Mouse (Mus musculus) inflammation-experienced regulatory T-cells, adult 6 months (primary cell): ENCODE results near the gene Amdhd1. TPM values are rescaled to one million over a fixed set of nuclear protein-coding genes. Genes with fewer than 3 reads are reported as not detected.
"Not testable (repeated sequence)": the region's sequence is repeated elsewhere in the genome, so short reads cannot be mapped to it uniquely, and the experiment has no call there.

Experiments
- ATAC-seq: one replicate; pipeline ENCODE4 v1.8.0; 2017
- polyA plus RNA-seq, 3 experiments: library from polyadenylated mRNA; unstranded; fragments of 100-300 nt; shearing (Covaris generic); gene quantifications; one replicate each; pipeline ENCODE4 v1.2.1; 2017

The Amdhd1 gene
- polyA plus RNA-seq = 1 to 10 TPM in 2 of 3 experiments, under 1 TPM in 1; 0.68 to 1.4 (median 1.1) TPM

DNA sequence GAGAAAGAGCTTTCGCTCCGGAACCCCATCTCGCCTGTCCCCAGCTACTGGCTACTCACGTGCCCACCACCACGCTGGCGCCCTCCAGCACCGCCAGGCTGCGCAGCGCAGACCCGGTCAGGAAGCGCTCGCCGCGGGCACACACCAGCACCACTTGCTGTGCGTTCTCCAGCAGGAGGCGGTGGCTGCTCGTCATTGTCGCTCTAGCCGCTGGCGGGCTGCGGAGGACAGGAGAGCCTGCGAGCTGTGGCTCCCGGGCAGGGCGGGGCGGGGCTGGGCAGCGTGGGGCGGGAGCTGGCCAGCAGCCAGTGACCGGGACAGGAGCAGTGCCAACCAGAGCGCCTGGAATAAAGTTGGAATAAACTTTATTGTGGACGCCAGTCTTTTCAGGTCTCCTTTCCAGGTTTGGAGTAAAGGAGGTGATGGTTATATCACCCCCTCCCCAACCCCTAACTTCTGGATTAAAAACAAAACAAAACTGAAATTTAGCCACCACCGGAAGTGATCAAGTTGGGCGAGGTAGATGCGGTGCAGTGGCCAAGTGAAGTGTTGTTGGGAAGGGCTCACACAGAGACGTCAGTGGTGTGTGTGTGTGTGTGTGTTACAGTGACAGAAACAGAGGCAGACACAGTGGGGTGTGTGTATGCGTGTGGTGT, at the start of gene Amdhd1:
TSS of gene Amdhd1 (minus strand) at position 259 of the 656 bp plus-strand sequence.
- peak; percentile 80 for ATAC-seq

DNA sequence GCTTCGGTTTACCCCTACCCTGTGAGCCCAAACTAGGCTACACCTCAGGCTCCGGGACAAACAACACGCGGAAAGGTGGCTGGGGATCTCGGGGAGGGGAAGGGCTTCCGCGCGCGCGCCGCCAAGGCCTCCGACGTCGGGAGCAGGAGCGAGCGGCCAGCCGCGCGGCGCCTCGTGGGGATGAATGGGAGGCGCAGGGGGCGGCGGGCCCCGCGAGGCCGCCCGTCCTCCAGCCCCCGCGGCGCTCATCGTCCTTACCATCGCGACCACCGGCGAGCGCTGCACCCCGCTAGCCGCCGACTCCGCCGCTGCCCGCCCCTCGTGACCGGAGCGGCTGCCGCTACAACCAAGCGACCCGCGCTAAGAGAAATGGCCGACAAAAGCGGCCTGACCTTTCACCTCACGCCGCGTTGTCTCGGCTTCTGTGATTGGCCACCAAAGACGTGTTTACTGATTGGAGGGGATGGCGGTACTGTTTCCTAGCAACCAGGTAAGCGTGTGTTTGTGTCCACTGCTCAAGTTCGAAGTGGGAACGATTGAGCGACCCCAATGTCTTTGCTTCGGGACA, 49.5 kb upstream of the Amdhd1 start, which contains the start of gene Snrpf:
TSS of gene Snrpf (minus strand) at position 426 of the 568 bp plus-strand sequence.
- ATAC-seq = peak; percentile 75

DNA sequence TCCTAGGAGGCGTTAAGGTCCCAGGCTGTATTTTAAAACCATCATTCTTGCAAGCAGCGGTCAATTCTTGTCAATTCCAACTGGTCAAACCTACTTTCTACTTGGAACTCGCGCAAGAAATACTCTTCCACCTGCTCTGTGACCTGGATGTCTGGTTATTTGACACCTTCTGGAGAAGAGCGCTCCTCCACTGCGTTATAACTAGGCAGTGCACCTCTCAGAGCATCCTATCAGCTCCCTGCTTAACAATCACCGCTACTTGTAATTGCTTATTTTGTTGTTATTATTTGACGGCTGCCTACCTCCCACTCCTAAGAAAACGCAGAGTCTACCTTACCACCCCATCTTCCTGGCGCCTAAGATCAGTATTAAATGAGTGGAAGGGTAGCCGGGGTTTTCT, 49.0 kb upstream of the Amdhd1 start:
- ATAC-seq = peak; percentile 26

DNA sequence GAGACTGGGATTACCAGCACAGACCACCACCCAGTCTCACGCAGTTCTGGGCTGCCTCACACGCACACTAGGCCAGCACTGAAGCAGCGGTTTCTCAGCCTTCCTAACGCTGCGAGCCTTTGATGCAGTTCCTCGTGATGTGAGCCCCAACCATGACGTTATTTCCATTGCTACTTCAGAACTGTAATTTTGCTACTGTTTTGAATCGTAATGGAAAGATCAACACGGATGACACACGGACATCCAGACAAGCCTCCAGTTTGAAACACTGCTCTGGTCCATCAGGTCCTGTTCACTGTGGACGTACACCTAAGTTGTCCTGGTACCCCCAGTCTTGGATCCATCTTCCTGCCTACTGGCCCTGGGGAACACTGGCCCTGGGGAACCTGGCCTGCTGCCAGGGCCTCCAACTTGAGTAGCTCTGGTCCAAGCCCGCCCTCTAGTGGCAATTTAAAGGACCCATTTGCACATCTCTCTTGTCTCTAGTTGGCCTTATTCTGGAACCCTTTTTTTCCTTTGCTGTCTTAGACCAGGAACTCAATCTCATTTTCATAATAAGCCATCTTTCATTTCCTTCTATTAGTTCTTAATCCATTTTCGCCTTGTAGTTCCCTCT, 37.5 kb upstream of the Amdhd1 start:
- ATAC-seq = peak; percentile 79

DNA sequence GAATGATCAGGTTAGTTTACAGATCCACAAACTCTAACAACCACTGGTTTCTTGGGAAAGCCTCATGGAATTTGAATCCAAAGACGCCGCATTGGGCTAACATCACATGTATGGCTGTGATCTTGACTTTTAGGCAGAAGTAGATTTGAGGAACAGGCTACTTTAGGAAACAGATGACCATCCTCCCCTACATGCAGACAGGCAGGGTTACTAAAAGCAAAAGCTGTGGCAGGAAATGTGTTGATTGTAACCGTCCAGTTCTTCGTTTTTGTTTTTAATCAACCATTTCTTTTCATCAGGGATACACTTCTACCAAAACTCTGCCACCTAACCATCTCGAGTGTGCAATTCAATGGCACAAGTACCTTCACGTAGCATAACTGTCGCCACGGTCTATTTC, 36.1 kb upstream of the Amdhd1 start:
- ATAC-seq = no peak

DNA sequence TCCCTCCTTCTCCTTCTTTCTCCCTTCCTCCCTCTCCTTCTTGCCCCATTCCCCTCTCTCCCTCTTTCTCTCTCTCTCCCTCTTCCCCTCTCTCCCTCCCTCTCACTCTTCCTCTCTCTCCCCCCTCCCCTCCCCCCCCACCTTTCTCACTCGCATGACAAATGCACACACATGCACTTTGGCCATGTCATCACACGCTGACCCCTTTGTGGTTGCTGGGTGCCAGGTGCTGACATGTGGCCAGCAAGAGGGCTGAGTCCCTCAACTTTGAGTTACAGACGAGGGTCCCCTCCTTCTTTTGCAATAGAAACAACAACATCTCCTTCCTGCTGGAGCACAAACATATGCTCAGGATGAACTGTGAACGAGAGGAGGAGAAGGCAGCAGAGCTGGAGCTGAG, 35.1 kb upstream of the Amdhd1 start:
- no peak for ATAC-seq

DNA sequence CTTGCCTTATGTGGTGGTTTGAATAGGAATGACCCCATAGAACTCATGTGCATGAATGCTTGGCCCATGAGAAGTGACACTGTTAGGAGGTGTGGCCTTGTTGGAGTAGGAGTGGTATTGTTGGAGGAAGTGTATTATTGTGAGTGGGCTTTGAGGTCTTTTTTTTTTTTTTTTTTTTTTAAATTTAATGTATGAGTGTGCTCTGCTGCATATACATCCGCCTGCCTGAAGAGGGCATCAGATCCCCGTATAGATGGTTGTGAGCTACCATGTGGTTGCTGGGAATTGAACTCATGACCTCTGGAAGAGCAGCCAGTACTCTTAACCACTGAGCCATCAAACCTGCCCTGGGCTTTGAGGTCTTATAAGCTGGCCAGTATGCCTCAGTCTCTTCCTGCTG, 32.4 kb upstream of the Amdhd1 start:
- ATAC-seq = no peak

DNA sequence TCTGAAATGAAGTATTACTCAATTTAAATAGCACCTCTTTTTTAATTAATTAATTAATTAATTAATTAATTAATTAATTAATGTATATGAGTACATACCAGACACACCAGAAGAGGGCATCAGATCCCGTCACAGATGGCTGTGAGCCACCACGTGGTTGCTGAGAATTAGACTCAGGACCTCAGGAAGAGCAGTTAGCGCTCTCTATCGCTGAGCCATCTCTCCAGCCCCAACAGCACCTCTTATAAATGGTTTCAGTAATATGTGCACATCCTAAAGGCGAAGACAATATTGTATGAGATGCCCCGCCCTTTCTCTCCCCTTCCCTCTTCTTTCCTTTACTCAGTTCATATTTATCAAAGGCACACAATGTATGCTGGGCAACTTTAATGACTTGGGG, 28.8 kb upstream of the Amdhd1 start:
- no peak for ATAC-seq

DNA sequence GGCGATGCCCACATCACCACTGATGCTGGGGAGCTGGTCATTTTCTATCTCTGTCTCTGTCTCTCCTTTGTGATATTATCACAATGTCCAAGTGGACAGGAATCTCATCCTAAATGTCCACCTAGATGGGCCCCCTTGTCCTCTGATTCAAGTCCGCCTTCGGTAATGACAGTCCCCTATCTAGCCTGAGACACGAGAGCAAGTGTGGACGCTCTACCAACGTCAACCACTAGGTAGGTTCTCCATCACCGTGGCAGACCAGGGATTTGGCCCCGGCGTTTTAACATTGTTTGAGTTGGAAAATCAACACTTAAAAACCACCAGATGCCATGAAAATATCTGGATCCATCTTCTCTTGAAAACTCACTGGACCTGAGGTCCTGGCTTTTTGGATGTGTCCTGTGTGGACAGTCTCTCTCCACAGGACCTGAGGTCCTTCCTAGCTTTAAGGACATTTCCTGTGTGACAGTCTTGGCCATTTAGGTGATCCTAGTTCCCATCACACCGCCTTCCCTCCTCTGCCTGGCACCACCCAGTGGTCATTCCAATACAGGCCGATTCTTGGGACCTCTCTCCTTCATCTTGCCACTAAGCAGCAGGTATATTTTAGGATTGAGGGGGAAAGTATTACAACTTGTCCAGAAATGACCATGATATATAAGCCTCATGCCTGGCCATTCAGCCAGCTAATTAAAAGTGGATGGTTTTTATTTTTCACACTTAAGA, 28.2 kb upstream of the Amdhd1 start:
- ATAC-seq = no peak

DNA sequence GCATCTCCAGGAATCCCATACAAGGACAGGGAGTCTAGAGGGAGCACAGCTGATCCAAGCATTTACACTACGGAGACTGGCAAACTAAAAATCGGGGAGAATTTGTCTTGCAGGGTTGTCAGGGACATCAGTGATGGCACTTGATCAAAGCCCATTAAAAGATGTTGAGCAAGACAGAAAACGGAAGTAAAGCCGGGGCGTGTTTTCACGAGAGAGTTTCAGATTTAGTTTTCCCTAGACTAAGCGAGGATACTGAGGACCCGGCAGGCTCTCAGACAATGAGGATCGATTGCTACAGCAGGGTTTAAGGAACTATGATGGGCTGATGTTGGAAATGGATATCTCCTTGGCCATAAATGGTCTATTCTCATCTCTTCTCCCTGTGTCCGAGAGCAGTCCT, 27.2 kb upstream of the Amdhd1 start:
- ATAC-seq = no peak

DNA sequence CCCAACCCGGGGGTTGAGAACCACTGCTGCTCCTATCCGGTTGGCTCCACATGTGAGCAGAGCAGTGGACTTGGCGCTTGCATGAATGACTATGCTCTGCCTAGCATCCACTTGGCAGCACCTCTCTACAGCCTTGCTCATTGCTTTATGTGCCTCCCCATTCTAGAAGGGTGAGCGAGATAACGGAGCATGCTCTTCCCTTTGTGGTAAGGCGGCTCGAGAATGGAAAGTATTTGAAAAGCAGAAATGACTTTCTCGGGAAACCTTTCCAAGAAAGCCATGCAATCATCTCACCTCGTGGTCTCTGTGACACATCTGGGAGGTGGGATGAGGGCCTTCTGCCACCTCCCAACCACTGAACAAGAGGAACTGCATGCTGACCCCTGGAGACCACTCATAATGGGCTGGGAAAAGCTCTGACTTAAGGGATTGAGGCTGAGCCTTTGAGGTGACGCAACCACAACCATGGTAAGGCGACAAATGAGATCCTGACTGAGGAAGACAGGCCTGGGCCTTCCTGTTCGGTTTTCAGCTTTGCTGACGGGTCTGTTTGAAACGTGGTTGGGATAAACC, 24.8 kb upstream of the Amdhd1 start:
- ATAC-seq = no peak

DNA sequence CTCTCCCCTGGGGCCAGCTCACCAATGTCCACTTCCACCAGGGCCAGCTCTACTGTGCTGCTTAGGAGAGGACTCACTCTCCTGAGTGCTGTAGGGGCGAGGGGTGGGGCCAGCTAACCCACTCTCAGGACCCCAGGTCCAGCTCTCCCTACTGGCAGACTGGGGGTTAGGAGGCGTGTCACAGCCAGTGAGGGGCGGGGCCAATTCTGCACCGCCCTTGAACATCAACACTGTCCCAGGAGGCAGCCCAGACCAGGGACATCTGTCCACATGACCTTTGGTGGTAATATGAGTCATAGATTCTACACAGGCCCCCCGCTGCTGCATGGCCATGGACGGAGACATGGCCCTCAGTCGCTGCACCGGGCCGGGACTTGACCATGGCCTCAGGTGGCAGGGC, 20.0 kb upstream of the Amdhd1 start:
- ATAC-seq = no peak

DNA sequence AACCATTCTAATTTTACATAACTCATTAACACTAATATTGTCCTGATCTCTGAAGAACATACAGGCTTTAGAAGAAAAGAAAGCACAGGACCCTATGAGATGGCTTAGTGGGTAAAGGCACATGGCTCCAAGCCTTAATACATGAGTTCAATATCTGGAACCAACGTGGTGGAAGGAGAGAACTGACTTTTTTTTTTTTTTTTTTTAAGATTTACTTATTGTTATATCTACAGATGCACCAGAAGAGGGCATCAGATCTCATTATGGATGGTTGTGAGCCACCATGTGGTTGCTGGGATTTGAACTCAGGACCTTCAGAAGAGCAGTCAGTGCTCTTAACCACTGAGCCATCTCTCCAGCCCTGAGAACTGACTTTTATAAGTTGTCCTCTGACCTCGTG, 18.1 kb upstream of the Amdhd1 start:
- ATAC-seq = not testable (repeated sequence)

DNA sequence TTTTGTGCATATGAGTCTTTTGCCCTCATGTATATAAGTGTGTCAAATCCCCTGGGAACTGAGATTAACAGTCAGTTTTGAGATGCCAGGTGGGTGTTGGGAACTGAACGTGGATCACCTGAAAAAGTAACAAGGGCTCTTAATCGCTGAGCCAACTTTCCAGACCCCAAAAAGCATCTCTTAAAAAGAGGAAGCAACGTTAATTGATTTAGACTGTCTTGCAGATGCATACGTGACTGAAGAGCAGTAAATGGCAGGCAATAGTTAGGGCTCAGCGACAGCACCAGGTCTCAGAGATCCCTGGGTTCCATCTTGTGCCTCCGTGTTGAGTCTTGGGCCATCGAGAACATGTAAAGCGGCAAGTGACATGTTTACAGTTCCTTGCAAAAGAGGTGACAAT, 12.8 kb upstream of the Amdhd1 start:
- no peak for ATAC-seq

DNA sequence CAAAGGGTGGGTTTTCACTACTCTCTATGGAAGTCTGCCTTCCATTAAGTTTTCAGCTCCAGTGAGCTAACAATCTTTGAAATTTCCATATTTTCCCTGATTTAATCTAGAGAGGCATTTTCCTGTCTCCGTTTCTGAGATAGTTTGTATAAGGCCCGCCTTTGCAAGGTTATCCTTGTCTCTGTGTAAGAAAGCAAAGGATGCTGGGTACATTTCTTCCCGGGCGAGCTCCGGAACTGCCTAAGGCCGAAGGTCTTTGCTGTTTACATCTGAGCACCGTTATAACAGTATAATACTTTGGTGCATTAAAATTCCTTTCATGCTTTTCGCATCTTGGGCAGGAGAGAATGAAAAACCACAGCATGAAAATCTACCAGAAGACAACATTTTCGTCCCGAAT, 10.0 kb upstream of the Amdhd1 start:
- no peak for ATAC-seq

DNA sequence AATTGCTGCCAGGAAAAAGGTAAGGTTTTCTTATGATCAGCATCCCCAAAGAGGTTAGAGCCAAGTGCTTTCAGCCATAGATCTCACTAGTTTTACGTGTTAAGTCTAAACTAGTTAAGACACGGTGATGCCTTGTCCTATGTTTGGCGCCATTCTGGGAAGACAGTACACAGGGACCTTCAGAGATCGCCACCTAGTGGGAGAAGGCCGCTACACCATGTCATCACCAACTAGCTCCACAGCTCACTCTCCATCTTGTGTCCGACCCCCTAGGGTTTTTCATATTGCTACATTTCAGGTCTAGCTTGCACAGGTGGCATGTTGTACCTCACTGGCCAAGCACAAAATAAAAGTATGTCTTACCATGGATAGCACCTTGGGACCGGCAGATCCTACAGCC, 9.2 kb upstream of the Amdhd1 start:
- ATAC-seq = peak; percentile 98

DNA sequence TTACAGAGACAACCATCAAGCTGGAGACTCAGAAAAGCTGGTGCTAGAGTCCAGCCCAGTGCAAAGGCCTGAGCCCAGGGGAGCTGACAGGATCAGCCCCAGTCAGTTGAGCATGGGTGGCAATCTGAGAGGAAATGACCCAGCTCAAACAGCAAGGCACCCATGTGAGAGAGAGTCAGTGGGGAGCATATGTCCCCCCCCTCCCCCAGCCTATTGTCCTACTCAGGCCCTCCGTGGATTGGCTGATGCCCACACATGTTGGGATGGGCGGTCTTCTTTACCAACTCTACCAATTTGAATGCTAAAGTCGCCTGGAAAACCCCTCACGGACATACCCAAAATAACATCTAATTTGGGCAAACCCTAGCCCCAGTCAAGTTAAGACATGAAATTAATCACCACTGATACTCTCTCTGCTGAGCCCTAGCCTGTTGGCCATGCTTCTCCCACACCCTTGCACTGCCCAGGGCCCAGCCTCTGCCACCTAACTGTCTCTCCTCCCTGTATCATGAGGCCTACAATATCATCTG, 8.0 kb upstream of the Amdhd1 start:
- ATAC-seq = no peak

DNA sequence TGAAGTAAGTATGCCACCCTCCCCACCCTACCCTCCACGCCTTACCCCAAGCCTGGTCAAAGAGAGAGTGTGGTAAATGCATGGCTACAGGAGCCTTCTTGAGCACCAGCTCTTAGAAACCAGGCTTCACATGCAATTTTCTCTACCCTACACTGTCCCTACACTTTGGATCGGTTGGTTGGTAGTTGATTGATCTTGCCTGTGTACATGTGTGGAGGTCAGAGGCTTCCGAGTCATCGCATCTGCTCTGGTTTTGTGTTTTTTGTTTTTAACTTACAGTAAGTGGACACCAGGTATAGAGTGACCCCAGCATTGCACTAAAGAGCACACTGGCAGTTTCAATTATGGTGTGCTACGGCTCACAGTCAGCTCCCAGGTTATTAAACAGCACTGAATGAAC, 4.3 kb upstream of the Amdhd1 start:
- no peak for ATAC-seq

DNA sequence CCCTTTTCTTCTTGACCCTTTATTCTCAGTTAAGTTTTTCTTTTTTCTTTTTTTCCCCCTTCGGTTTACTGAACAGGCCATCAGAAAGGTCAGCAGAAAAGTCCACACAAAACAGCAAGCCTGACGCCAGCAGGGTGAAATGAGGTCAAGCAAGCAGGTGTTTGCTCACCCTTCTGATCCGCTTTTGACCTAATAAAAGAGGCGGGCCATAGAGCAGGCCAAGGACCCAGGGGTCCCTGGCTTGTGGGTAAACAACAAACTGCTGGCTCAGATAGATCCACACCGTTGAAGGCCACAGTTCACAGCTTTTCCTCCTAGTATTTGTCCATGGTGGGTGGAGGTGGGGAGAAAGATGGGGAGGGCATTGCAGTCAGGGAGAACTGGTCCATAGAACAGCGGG, 3.3 kb upstream of the Amdhd1 start:
- ATAC-seq = no peak

DNA sequence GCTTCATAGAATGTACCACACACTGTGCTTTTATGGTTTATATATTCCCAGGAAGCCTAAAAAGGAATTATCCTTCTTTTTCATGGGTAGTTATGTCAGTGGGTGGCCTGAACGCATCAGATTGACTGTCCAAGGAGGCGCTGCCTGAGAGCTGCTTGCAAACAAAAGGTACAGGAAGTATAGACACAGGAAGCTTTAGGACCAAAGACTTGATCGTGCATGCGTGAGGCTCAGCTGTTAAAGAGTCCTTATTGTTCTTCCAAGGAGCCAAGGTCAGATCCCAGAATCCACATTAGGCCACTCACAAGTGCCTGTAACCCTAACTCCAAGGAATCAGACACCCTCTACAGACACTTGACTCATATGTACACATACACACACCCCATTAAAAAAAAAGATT, 2.5 kb upstream of the Amdhd1 start:
- no peak for ATAC-seq

DNA sequence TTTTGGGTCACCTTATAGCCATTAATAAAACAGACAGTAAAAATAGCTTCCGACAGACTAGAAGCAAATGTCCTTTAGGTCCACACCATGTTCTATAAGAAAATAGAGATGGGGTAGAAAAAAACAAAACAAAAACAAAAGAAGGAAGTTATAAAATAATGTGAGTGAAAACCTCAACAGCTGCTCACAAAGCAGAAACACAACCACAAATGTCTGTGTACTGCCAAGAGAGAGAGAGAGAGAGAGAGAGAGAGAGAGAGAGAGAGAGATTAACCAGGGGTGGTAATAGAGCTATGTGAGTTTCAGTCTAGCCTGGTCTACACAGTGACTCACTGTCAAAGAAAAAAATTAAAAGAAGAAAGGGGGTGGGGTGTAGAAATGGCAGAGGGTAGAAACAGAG, 1.8 kb upstream of the Amdhd1 start:
- peak; percentile 22 for ATAC-seq

DNA sequence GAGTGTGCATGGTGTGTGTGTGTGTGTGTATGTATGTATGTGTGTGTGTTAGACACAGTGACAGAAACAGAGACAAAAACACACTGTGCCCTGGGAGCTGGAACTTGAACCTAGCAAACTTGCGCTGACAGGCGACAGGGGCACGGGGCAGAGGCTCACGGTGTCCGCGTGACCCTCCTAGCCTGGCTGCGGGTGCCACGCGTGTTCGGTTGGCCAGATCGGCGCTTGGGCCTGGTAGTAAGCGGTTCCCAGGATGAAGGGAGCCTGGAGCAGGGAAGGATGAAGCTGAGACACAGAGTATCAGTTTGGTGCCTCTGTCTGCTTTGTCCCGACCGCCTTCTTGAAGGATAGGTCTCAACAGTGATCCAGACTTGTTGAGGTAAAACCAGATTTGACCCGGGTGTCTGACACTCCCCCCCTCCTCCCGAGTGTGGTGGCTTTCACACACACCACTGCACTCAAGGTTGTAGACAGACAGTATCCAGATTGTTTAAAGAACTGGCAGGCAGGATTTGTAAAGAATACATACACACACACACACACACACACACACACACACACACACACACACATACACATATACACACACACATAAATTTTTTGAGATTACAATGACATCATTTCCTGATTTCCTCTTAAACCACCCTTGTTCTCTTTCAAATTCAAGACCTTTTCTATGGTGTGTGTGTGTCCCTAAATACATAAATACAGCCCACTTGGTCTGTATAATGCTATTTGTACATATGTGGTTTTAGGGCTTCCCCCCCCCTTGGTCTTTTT, 788 bp upstream of the Amdhd1 start, which contains the start of gene Ccdc38:
TSS of gene Ccdc38 (plus strand) at position 202 of the 780 bp plus-strand sequence.
- peak; percentile 30 for ATAC-seq
